Mouse (Mus musculus): ENCODE results near the gene Lgals4. TPM values are rescaled to one million over a fixed set of nuclear protein-coding genes. Genes with fewer than 3 reads are reported as not detected.

The Lgals4 gene
- 1,462 and 1,582 TPM in 2 replicates for polyA plus RNA-seq (2015; fragmentation: Nextera tagmentation; extraction: Ambion mirVana)

GRCm38 (mm10) chr7:28833723-28834347 lies at the start of gene Lgals4:
Gene Lgals4 (plus strand): TSS chr7:28833854.
- no peaks in the 10 kb centered on the region for H3K27me3 ChIP-seq (replicated peaks)

GRCm38 (mm10) chr7:28785161-28785560 lies 48.5 kb upstream of the Lgals4 start:
- 81% methylated on average over 5 of the region's 5 CpGs for WGBS
- Histone ChIP-seq H3K27me3 (replicated peaks) (no peaks in the 10 kb centered on the region), H3K4me1 (replicated peaks) (peaks cover 12% of the 10 kb centered on the region), H3K9me3 (no peaks in the 10 kb centered on the region), H3K9ac (no peak overlapping the region), H3K36me3 (no peaks in the 10 kb centered on the region), H3K4me2 (replicated peaks) (no peak overlapping the region), H3K4me3 (replicated peaks) (no peak overlapping the region), H3K27ac (no peak overlapping the region)
- no peak for ATAC-seq

More at GRCm38 (mm10) chr7:28833723-28834347, at the start of gene Lgals4:
- peak within 1 kb of the TSS; percentile 57 for H3K9ac ChIP-seq
- H3K4me2 ChIP-seq (replicated peaks), result peak within 1 kb of the TSS; percentile 57
- H3K4me1 ChIP-seq (replicated peaks), result peaks cover 8% of the 10 kb centered on the region; the same call in 1 of the 2 replicates
- WGBS, result 71% methylated on average over 6 of the region's 6 CpGs
- H3K9me3 ChIP-seq, result no peaks in the 10 kb centered on the region
- H3K36me3 ChIP-seq, result peaks cover 17% of the 10 kb centered on the region
- peak within 1 kb of the TSS; percentile 88 for H3K27ac ChIP-seq
- peak; percentile 88 for ATAC-seq
- peak within 1 kb of the TSS; percentile 42 for H3K4me3 ChIP-seq (replicated peaks)

- Histone ChIP-seq H3K4me3 (replicated peaks) (no peak overlapping the region), H3K9me3 (no peaks in the 10 kb centered on the region), H3K27me3 (replicated peaks) (no peaks in the 10 kb centered on the region), H3K9ac (no peak overlapping the region), H3K4me2 (replicated peaks) (no peak overlapping the region), H3K27ac (no peak overlapping the region), H3K36me3 (no peaks in the 10 kb centered on the region), H3K4me1 (replicated peaks) (peaks cover 22% of the 10 kb centered on the region)
- ATAC-seq, result no peak
- 94% methylated on average over 9 of the region's 9 CpGs for WGBS
These were observed 45.8 kb upstream of the Lgals4 start for GRCm38 (mm10) chr7:28787884-28788283.

GRCm38 (mm10) chr7:28788307-28789195 lies 45.1 kb upstream of the Lgals4 start, which contains the start of gene Rinl:
Gene Rinl (plus strand): TSS chr7:28788969.
- Histone ChIP-seq H3K9me3 (no peaks in the 10 kb centered on the region), H3K9ac (no peak within 1 kb of the TSS), H3K4me3 (replicated peaks) (no peak within 1 kb of the TSS), H3K4me2 (replicated peaks) (no peak within 1 kb of the TSS), H3K4me1 (replicated peaks) (peaks cover 22% of the 10 kb centered on the region), H3K27ac (peak within 1 kb of the TSS; percentile 6; the same call in 1 of the 2 replicates), H3K27me3 (replicated peaks) (no peaks in the 10 kb centered on the region), H3K36me3 (no peaks in the 10 kb centered on the region)
- 61% methylated on average over 5 of the region's 5 CpGs for WGBS
- ATAC-seq, result no peak

- H3K27ac ChIP-seq, result peak overlapping the region; percentile 6; the same call in 1 of the 2 replicates
- WGBS, result 49% methylated on average over 3 of the region's 3 CpGs
- no peak for ATAC-seq
- H3K4me1 ChIP-seq (replicated peaks), result peaks cover 22% of the 10 kb centered on the region
- H3K9ac ChIP-seq, result no peak overlapping the region
- H3K27me3 ChIP-seq (replicated peaks), result no peaks in the 10 kb centered on the region
- no peaks in the 10 kb centered on the region for H3K9me3 ChIP-seq
- no peak overlapping the region for H3K4me2 ChIP-seq (replicated peaks)
- no peaks in the 10 kb centered on the region for H3K36me3 ChIP-seq
- no peak overlapping the region for H3K4me3 ChIP-seq (replicated peaks)
These were observed 44.4 kb upstream of the Lgals4 start for GRCm38 (mm10) chr7:28789235-28789634.

GRCm38 (mm10) chr7:28790066-28790806 lies 43.4 kb upstream of the Lgals4 start:
- Histone ChIP-seq H3K27me3 (replicated peaks) (no peaks in the 10 kb centered on the region), H3K4me3 (replicated peaks) (no peak overlapping the region), H3K36me3 (no peaks in the 10 kb centered on the region), H3K27ac (no peak overlapping the region), H3K4me2 (replicated peaks) (no peak overlapping the region), H3K9me3 (no peaks in the 10 kb centered on the region), H3K9ac (no peak overlapping the region), H3K4me1 (replicated peaks) (peaks cover 22% of the 10 kb centered on the region)
- 56% methylated on average over 8 of the region's 8 CpGs for WGBS
- ATAC-seq, result 0 out of 2 replicates have a peak, but pooled peaks have one; percentile 29

- H3K4me1 ChIP-seq (replicated peaks), result peaks cover 31% of the 10 kb centered on the region
- no peak overlapping the region for H3K4me2 ChIP-seq (replicated peaks)
- H3K27ac ChIP-seq, result no peak overlapping the region
- ATAC-seq, result no peak
- H3K9ac ChIP-seq, result no peak overlapping the region
- no peaks in the 10 kb centered on the region for H3K36me3 ChIP-seq
- no peaks in the 10 kb centered on the region for H3K27me3 ChIP-seq (replicated peaks)
- no peak overlapping the region for H3K4me3 ChIP-seq (replicated peaks)
- no peaks in the 10 kb centered on the region for H3K9me3 ChIP-seq
These were observed 41.9 kb upstream of the Lgals4 start for GRCm38 (mm10) chr7:28791706-28792105.

GRCm38 (mm10) chr7:28792391-28793185 lies 41.1 kb upstream of the Lgals4 start:
- ATAC-seq, result no peak
- no peaks in the 10 kb centered on the region for H3K36me3 ChIP-seq
- 75% methylated on average over 14 of the region's 14 CpGs for WGBS

GRCm38 (mm10) chr7:28793834-28794233 lies 39.8 kb upstream of the Lgals4 start:
- Histone ChIP-seq H3K4me1 (replicated peaks) (peaks cover 33% of the 10 kb centered on the region), H3K4me2 (replicated peaks) (no peak overlapping the region), H3K9ac (no peak overlapping the region), H3K27ac (no peak overlapping the region), H3K27me3 (replicated peaks) (no peaks in the 10 kb centered on the region), H3K4me3 (replicated peaks) (no peak overlapping the region), H3K36me3 (no peaks in the 10 kb centered on the region), H3K9me3 (no peaks in the 10 kb centered on the region)
- WGBS, result 46% methylated on average over 2 of the region's 2 CpGs
- no peak for ATAC-seq

More at GRCm38 (mm10) chr7:28792391-28793185, 41.1 kb upstream of the Lgals4 start:
- H3K4me2 ChIP-seq (replicated peaks), result no peak overlapping the region
- H3K4me1 ChIP-seq (replicated peaks), result peaks cover 35% of the 10 kb centered on the region
- H3K9ac ChIP-seq, result no peak overlapping the region
- no peak overlapping the region for H3K4me3 ChIP-seq (replicated peaks)
- H3K27ac ChIP-seq, result no peak overlapping the region
- no peaks in the 10 kb centered on the region for H3K27me3 ChIP-seq (replicated peaks)
- no peaks in the 10 kb centered on the region for H3K9me3 ChIP-seq

GRCm38 (mm10) chr7:28794496-28794895 lies 39.2 kb upstream of the Lgals4 start:
- no peak for ATAC-seq
- no peaks in the 10 kb centered on the region for H3K9me3 ChIP-seq
- no peak overlapping the region for H3K4me3 ChIP-seq (replicated peaks)
- H3K4me2 ChIP-seq (replicated peaks), result no peak overlapping the region
- H3K27me3 ChIP-seq (replicated peaks), result no peaks in the 10 kb centered on the region
- 80% methylated on average over 3 of the region's 3 CpGs for WGBS
- H3K27ac ChIP-seq, result no peak overlapping the region
- peaks cover 29% of the 10 kb centered on the region for H3K4me1 ChIP-seq (replicated peaks)
- no peak overlapping the region for H3K9ac ChIP-seq
- no peaks in the 10 kb centered on the region for H3K36me3 ChIP-seq

- Histone ChIP-seq H3K27ac (peak overlapping the region; percentile 2; the same call in 1 of the 2 replicates), H3K9ac (no peak overlapping the region), H3K36me3 (no peaks in the 10 kb centered on the region), H3K4me1 (replicated peaks) (peaks cover 21% of the 10 kb centered on the region), H3K9me3 (no peaks in the 10 kb centered on the region), H3K27me3 (replicated peaks) (no peaks in the 10 kb centered on the region), H3K4me3 (replicated peaks) (no peak overlapping the region), H3K4me2 (replicated peaks) (peak overlapping the region; percentile 48; the same call in 1 of the 2 replicates)
- 67% methylated on average over 15 of the region's 15 CpGs for WGBS
- ATAC-seq, result no peak
These were observed 37.8 kb upstream of the Lgals4 start for GRCm38 (mm10) chr7:28795832-28796231.

All from intestine, embryonic 15.5 days (tissue).